Mouse (Mus musculus) embryo, embryonic 10 days (tissue): Measurements from ENCODE around the gene Ffar2.

Experiments
- DNase-seq: peaks from one replicate; pipeline ENCODE4 v3.0.0-alpha.2; 2015; ENCODE audit warnings: low spot score

The Ffar2 gene

DNA sequence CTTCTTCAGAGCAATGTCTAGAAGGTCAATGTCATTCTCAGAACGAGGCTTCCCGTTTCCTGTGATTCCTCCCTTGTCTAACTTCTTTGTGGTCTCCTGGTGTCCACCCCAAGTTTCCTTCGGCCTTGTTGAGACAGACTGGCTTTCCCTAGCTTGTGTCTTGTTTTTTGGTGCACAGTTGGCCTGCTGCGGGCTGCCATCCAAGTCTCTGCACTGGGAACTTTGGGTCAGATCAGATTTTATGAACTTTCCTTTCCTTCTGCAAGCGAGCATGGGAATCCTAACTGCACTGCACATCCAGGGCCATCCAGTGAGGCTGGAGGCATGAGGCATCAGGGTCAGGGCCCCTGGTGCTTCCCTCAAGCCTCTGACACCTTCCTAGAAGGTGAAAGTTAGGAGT is 2.0 kb downstream of the Ffar2 start:
- DNase-seq, result no peak

DNA sequence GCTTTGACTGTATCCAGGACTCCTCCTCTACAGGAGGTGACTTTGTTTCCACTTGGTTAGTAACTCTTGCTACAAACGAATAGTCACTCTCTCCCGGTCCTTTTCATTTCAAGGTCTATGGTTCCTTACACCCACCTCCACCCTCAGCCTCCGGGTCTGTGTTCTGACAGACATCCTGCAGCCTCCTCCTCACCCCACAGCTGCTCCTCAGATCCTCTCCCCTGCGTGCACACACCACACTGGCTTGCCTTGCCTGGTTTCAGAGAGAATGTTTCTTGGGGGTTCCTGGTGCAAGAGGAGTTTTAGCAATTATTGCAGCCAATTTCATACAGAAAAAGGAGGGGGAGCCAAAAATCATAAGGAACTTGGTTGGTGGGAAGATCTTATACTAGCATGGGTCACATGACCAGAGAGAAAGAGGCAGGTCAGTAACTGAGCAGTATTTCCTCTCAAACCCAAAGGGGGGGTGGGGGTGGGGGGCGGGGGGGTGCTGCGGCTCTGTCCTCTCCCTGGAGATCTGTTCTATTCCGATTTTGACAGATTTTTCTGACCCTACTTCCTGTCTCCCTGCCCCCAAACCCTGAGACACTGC is 2.6 kb downstream of the Ffar2 start:
- DNase-seq, result no peak

DNA sequence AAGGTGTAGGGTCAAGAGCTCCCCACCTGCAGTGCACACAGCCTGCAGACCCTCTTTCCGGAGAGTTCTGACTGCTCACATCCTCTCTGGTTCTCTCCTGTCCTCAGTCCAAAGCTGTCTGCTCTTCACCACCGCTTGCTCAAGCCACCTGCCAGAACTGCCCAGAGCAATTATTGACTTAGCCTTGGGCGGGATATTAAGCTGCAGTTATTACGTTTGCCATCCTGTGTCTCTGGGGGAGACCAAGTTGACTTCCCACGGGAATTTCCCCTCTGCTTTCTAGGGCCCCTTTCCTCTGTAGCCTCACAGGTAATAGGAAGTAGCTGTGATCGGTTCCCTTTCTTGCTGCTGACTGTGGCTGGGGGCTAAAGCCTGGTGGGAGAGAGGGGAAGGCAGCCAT is 3.4 kb downstream of the Ffar2 start:
- no peak for DNase-seq

DNA sequence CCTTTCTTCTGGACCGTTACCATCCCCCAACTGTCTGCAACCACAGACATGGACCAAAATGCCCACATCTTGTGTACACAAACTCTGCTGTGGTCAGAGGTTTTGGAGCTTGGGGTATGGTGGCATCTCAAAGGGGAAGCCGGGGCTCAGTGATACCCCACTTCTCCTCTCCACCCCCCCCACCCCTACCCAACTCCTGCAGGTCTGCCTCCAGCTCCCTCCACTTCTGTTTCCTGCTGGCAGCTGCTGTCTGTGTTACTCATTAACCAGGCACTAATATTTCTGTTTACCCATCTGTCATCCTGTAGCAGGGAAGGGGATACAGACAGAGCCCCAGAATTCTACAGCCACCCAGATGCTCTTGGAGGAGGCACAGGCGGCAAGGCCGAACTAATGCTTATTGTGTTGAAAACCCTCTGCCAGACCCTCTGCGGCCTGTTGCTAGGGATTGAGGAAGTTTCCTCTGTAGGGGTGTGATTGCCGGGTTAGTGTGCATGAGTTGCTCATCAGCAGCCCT is 11.2 kb downstream of the Ffar2 start:
- no peak for DNase-seq

DNA sequence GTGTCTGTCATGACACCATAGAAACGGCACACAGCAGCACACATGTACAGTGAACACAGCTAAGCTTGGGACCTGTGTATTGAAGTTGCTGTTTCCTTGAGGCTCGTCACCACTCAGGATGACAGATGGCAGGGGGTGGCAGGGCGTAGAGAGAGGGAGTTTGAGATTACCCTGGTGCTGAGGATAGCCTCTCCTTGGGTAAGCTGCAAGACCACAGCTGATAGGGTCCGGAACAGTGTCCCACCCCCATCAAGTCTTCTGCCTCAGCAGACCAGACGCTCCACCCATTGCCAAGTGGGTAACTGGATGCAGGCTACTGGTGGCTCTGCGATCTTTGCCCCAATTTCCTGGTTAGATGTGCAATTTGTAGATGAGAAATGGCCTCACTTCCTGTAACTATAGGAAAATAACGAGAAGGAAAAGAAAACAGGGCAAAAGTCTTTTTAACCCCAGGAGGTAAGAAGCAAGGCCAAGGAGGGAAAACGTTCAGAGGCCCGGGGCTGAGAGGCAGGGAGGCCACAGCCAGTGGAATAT is 11.8 kb downstream of the Ffar2 start:
- no peak for DNase-seq

DNA sequence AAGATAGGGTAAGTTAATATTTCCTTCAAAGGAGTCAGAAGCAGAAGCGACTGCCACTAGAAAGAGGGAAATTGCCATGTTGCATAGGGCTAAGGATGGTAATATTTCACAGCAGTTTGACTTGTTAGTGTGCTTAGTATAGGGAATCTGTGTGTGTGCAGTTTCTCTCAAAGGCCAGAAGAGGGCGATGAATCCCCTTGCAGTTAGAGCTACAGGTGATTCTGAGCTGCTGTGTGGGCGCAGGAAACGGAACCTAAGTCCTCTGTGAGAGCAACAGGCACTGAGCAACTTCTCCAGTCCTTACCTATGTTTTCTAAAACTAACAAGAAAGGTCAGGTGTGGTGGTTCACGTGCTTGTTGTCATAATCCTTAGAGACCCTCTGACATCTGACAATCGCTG is 13.3 kb downstream of the Ffar2 start:
- no peak for DNase-seq

DNA sequence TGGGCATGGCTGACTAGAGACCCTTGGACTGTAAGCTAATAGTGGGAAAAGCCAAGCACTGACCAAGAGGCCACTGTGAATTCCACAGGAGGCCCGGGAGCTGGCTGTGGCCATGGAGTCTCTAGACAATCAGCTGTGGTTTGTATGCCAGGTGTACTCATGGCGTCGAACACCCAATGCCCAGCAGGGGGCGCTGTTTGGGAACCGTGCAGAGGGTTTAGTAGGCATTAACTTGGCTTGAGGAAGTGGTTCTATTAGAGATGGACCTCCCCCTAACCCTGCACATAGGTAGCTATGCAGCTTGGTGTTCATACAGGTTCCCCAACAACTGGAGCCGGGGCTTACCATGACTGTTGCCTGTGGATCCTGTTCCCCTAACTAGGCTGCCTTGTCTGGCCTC is 17.7 kb downstream of the Ffar2 start:
- DNase-seq, result peak; percentile 16

DNA sequence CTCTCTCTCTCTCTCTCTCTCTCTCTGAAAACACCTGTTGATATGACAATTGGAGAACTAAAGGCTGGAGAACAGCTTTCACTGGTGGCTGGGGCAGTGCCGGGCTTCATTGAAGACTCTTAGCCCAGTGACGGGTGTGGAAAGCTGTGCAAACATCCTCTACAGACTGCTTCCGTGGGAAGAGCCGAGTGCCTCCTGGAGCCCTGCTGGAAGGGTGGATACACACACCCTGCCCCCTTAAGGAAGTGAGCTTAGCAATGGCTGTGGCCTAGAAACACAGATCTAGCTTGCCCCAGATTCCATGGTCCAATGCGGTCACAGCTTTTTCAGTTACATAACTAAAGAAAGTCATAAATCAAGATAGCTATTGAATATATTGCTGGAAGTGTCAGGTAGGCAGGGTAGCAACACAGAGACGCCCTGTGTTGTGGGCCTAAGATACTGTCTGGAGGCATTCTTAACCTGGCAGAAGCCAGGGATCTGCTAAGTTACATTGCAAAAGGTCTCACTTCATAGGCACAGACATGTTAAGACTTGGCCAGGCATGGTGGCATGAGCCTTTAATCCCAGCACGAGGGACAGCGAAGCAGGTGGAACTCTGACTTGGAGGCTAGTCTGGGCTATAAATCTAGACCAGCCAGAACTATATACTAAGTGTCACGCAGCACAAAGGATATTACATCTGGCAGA is 19.4 kb downstream of the Ffar2 start:
- DNase-seq, result no peak

DNA sequence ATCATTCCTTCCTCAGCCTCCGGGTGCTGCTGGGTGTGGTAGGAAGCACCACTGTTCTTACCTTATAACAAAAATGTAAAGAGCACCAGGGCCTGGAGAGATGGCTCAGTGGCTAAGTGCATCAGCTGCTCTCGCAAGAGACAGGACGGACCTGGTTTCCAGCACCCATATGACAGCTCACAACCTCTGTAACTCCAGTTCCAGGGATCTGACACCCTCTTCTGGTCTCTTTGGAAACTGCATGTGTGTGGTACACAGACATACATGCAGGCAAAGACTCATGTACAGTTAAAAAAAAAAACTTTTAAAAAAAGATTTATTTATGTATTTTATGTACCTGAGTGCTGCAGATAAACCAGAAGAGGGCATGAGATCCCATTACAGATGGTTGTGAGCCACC is 20.3 kb downstream of the Ffar2 start:
- no peak for DNase-seq

DNA sequence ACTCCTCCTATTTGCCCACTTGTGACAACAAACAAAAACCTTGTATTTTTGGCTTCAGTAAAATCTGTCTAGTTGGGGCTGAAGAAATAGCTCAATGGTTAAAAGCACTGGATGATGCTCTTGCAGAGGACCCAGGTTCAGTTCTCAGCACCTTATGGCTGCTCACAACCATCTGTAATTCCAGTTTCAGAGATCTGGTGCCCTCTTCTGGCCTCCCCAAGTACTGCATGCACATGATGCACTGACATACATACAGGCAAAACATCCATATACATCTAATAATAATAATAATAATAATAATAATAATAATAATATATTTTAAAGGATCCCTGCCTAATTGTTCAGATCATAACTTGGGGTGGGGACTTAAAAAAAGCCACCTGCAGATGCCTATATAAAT is 22.9 kb downstream of the Ffar2 start:
- no peak for DNase-seq

DNA sequence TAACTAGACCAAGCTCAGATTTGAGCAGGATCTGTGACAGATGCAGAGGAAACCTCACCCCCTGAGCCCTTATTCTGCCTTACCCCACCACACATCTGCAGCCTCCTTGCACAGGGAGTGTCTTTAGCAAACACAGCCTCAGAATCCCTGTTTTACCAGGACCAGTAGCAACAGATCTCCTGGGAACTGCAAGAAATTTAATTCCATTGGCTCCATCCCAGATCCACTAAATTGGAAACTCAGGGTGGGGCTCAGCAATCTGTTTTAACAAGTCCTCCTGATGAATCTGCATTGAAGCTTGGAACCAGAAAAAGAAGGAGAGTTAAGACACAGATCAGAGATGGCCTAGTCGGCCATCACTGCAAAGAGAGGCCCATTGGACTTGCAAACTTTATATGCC is 26.8 kb downstream of the Ffar2 start:
- DNase-seq, result no peak

DNA sequence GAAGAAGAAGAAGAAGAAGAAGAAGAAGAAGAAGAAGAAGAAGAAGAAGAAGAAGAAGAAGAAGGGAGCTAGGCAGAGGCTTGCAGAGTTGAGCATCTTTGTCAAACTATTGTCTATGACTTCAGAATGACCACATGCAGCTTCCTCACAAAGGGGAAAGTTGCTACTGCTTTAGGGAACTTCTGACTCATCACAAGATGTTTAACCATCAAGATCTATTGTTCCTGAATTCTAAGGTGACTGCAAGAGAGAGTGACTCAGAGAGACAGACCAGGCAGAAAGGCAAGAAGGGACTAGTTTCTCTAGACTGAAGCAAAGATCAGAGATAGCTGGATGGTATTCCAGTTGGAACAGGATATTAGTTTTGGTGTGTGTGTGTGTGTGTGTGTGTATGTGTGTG is 28.7 kb downstream of the Ffar2 start:
- DNase-seq, result no peak

DNA sequence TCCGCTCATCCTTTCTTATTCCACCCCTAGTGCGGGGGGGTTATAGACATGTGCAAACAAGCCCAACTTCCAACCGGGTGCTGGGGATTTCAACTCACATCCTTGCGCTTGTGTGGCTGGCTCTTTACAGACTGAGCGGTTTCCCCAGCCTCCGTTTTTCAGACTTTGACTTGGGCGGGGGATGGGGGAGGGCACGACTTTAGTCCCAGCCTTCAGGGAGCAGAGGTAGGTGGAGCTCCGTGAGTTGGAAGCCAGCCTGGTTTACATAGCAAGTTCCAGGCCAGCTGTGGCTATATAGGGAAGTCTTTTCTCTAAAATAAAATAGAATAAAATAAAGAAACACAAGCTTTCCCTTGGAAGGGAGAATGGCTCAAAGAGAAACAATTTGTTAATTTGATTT is 31.7 kb downstream of the Ffar2 start:
- no peak for DNase-seq

DNA sequence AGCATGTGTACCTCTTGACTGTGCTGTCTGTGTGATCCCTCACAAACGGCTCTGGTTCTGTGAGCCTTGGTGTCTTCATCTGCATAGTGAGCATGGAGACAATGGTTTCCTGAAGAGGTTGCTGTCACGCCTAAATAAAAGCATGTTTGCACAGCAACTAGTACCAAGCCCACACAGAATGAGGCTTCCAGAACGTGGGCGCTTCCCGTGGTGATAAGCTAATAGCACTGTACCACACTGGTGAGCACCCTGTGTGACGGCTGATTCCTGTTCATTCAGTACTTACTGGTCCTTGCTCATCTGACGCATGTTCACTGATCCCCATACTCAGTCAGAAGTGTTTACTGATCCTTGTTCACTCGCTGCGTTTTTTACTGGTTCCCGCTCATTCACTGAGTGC is 33.4 kb downstream of the Ffar2 start:
- DNase-seq, result no peak

DNA sequence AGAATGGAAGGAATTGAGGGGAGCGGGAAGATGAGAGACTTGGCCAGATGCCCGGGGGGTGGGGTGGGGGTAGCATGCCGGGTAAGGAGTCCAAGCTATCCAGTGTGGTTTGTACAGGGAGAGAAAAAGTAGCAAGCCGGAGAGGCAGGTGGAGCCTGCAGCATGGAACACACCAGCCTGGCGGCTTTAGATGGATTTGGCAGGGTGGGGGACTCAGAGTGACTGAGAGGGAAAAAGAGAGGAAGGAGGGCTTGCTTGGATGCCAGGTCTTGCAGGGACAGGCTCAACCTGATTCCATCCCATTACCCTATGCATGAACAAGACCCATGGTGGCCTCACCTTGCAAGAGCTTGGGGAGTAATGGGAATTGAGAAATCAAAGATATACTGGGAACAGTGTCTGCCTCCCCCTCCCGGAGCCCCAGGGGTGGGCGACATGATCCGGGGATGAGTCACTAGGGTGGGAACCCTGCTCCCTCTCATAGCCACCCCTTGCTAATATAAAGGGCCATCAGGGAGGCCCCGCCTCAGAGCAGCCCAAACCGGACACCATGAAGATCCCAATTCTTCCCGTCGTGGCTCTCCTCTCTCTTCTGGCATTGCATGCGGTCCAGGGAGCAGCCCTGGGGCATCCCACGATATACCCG is 36.1 kb downstream of the Ffar2 start, which contains the start of gene Krtdap:
TSS of gene Krtdap (plus strand) at position 520 of the 646 bp plus-strand sequence.
- DNase-seq, result no peak

DNA sequence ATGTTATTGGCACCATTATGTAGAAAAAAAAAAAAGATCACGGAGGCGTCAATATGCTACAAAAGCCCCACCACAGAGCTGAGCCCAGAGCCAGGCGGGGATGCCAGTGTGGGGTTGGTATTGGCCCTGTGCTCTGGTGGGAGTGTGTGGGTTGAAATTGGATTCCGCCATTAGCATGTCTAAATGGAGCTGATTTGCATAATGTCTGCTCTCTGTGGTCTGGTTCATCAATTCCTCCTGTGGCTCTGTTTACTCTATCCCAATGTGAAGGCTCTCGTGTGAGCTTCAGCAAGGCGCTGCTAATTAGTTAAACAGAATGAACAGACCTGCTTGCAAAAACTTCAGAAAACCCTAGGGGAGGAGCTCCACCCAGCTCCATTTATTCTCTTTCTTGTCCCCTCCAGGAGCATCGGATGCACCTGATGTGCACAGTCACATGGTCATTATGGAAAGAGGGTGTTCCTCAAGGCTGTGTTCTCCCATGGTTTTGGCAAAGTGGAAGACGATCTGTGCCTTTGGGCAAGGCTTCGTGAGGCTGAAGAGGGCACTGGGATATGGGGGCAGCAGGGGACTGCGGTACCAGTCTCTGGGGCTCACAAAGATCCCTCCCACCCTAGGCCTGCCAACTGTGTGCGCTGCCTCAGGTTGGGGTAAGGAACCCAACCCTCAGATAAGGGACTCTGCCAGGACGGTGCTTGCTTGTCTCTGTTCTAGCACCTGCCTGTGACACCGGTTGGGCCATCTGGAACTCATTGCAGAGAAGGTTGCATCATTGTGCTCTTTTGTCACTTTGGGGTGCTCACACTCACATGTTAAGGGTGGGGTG is 37.6 kb downstream of the Ffar2 start:
- no peak for DNase-seq

DNA sequence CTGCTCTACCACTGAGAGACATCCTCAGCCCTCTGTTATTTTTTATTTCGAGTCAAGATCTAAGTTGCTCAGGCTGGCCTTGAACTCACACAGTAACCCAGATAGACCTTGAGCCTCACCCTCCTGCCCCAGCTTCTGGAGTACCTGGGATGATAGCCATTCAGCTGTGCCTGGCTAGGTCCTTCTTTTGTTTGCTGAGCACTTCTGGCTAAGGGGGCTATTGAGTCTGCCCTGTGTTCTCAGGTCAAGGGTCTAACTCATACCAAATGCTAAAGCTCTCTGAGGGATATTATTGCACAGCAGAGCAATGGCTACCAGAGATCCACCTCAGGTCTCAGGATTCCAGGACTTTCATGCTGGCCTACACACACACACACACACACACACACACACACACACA is 38.4 kb downstream of the Ffar2 start:
- no peak for DNase-seq

DNA sequence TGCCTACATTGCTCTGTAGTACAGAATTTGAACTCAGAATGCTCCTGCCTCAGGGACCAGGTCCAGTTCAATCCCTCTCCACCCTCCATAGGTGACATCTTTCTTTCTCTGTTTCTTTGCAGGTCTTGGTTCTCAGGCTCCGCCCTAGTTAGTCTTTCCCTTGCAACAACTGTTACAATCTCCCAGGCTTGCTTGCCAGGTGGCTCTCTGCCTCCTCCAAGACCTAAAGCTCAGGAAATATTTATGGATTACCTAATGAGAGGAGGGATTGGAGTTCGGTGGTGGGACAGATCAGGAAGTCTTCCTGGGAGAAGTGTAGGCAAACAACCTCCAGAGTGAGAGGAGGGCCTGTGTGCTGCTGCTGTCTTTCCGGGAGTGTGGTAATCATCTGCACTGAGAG is 40.9 kb downstream of the Ffar2 start:
- no peak for DNase-seq

DNA sequence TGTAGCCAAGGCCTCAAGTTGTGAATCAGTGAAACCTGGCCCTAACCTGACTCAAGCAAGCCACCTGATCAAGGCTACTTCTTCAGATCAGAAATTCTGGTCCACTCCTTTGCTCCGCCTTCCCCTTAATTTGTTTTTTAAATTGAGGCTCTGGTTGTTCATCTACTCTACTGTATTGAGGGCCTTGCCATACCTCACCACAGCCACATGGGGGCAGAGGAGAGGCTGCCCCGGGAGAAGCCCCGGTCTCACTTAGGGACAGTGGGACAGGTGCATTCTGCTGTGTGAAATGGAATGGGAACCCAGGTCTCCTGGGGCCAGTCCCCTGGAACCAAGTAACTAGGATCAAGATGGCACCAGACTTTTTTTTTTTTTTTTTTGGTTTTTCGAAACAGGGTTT is 41.8 kb downstream of the Ffar2 start:
- DNase-seq, result no peak

DNA sequence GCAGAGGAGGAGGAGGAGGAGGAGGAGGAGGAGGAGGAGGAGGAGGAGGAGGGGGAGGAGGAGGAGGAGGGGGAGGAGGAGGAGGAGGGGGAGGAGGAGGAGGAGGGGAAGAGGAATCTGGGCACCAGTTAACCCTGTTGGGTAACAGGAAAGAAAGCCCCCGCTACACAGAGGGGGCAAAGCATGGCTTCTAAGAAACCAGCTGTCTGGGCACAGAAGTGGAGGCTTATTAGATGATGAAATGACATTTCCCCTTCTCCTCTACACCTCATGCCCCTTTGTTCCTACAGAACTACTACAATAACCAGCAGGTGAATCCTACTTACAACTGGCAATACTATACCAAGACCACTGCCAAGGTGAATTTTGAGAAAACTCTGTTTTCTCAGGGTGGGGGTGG is 45.7 kb downstream of the Ffar2 start:
- DNase-seq, result no peak

DNA sequence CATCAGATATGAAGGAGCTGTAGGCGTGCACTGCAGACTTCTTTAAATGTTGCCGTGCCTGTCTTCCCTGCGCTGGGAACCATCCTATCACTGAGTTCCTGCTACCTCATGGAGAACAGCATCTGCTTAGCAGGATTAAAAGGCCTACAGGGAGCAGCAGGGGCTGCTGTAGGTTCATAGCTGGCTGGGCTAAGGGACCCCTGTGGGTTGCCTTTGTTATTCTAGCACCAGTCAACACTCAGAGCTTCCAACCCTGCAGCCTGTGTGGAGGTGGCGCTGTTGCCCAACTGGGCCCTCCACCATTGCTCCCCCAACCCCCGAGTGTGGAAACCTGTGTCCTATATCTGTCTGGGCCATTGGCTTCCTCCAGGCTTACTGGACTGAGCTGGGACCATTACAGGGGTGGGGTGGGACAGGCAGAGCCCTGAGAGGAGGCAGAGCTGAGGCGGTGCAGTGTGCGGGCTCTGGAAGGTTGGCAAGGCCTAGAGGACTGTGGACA is 46.4 kb downstream of the Ffar2 start:
- no peak for DNase-seq

DNA sequence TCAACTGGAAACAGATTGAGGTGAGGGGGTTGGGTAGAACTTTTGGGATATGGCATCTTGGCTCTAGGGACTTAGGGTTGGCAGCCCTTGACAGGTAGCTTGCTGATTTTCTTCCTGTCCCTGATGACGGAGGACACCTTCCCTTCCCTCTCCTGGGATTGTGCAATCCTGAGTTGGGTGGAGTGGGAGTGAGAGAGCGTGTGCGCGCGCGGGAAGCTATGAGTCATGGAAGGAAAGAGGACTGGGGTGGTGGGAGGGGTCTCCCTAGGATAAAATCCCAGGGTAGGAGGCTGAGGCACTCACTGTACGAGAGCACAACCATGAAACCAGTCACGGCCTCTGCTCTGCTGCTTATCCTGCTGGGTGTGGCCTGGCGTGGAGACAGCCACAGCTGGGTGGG is 47.5 kb downstream of the Ffar2 start:
- DNase-seq, result no peak
